In genomic region chr8:108710607-108711489, GRCm38 (mm10) we compare ENCODE assay signal across 8 mouse cellular contexts.
DNase-seq lines count a peak whose midpoint lies in the region; ATAC-seq lines count a peak whose summit lies in the region.

No protein-coding gene starts in this region.

- no peaks in the 10 kb centered on the region for H3K27me3 ChIP-seq in embryonic facial prominence, embryonic 11.5 days (ENCODE audit: control insufficient read depth, insufficient read depth, low read length)
- H3K27me3 ChIP-seq in midbrain, embryonic 12.5 days: no peaks in the 10 kb centered on the region

- peak overlapping the region; percentile 28; the same call in 1 of the 2 replicates for H3K4me2 ChIP-seq in embryonic facial prominence, embryonic 11.5 days (ENCODE audit: low read depth, low read length)
- peak overlapping the region; percentile 94 for H3K4me2 ChIP-seq in midbrain, embryonic 12.5 days (replicated peaks)

- H3K9ac ChIP-seq in embryonic facial prominence, embryonic 11.5 days (replicated peaks; ENCODE audit: low read length): peak overlapping the region; percentile 22; the same call in 1 of the 2 replicates
- peak overlapping the region; percentile 59 for H3K9ac ChIP-seq in midbrain, embryonic 12.5 days (replicated peaks)

- H3K36me3 ChIP-seq in embryonic facial prominence, embryonic 11.5 days (replicated peaks; ENCODE audit: control insufficient read depth, insufficient read depth, low read depth, low read length): no peaks in the 10 kb centered on the region
- no peaks in the 10 kb centered on the region for H3K36me3 ChIP-seq in midbrain, embryonic 12.5 days

- no peak for ATAC-seq in embryonic facial prominence, embryonic 11.5 days (replicated peaks; ENCODE audit: insufficient number of reproducible peaks, low FRiP score, low TSS enrichment, low read depth)
- no peak for ATAC-seq in midbrain, embryonic 12.5 days (ENCODE audit: low FRiP score, low read depth)
- no peak for ATAC-seq in inflammation-experienced regulatory T-cells, adult 6 months

- intact Hi-C loops in heart, postnatal 25 days (cut with DNase I): loop anchor here (5.0 to 10.0 kb wide), 2 partner anchors 174 to 1199 kb away; no protein-coding TSS in a partner anchor
- intact Hi-C loops in heart, postnatal 10 days (cut with DNase I): loop anchor here (5.0 kb wide), 3 partner anchors 99 to 201 kb away; no protein-coding TSS in a partner anchor

- peak overlapping the region; percentile 29; the same call in 1 of the 2 replicates for H3K27ac ChIP-seq in embryonic facial prominence, embryonic 11.5 days (replicated peaks; ENCODE audit: low read depth, low read length)
- peak overlapping the region; percentile 100 for H3K27ac ChIP-seq in midbrain, embryonic 12.5 days (replicated peaks)

- peaks cover 18% of the 10 kb centered on the region for H3K4me1 ChIP-seq in embryonic facial prominence, embryonic 11.5 days (ENCODE audit: control insufficient read depth, insufficient read depth, low read length)
- peaks cover 94% of the 10 kb centered on the region for H3K4me1 ChIP-seq in midbrain, embryonic 12.5 days

- WGBS in embryonic facial prominence, embryonic 11.5 days: 4% methylated on average over 8 of the region's 8 CpGs
- 3% methylated on average over 8 of the region's 8 CpGs for WGBS in midbrain, embryonic 12.5 days

- no peaks in the 10 kb centered on the region for H3K9me3 ChIP-seq in embryonic facial prominence, embryonic 11.5 days (replicated peaks; ENCODE audit: control insufficient read depth, low read length)
- H3K9me3 ChIP-seq in midbrain, embryonic 12.5 days: no peaks in the 10 kb centered on the region

- no peak overlapping the region for H3K4me3 ChIP-seq in embryonic facial prominence, embryonic 11.5 days (ENCODE audit: low read depth, low read length)
- no peak overlapping the region for H3K4me3 ChIP-seq in midbrain, embryonic 12.5 days

- peak; percentile 98 for DNase-seq in heart, adult 11 months
- DNase-seq in heart, postnatal 25 days (ENCODE audit: low spot score): no peak
- no peak for DNase-seq in embryonic facial prominence, embryonic 11.5 days (ENCODE audit: low spot score)
- peak; percentile 52 to 54 for DNase-seq in heart, postnatal 10 days
- no peak for DNase-seq in layer of hippocampus, adult 8-10 months (ENCODE audit: low spot score in 2 of 2)
- no peak for DNase-seq in urinary bladder, postnatal 36 days (ENCODE audit: low spot score in 2 of 2)

Comparison
In these comparisons a context has a peak if more than half of its experiments do, and no peak if none do; other contexts are left out.
1. DNase-seq: peak in heart, adult 11 months (single experiment) and heart, postnatal 10 days (2 of 2); none in heart, postnatal 25 days (single experiment), embryonic facial prominence, embryonic 11.5 days (single experiment), layer of hippocampus, adult 8-10 months (0 of 2) and urinary bladder, postnatal 36 days (0 of 2).